Mouse (Mus musculus) splenic B cell, adult 2 months (primary cell): ENCODE measurements around the gene Atg4b.
"Not testable (repeated sequence)": the region's sequence is repeated elsewhere in the genome, so short reads cannot be mapped to it uniquely, and the experiment has no call there.

Experiments used
- DNase-seq: peaks from one replicate; pipeline ENCODE4 v3.0.0-alpha.2; 2011; ENCODE audit warnings: low read depth, low spot score
- H3K27me3 ChIP-seq: 2 replicates; pipeline ENCODE4 v1.6.1; 2012; ENCODE audit warnings: mild to moderate bottlenecking, low read length, moderate library complexity, mixed read lengths; ENCODE audit not compliant: control insufficient read depth, poor library complexity, insufficient read depth, severe bottlenecking
- H3K36me3 ChIP-seq: 2 replicates; pipeline ENCODE4 v1.6.1; 2012; ENCODE audit warnings: mild to moderate bottlenecking, low read length, moderate library complexity, mixed read lengths; ENCODE audit not compliant: control insufficient read depth, poor library complexity, insufficient read depth, severe bottlenecking

Atg4b gene

GRCm38 (mm10) chr1:93817823-93818532 is 66.7 kb downstream of the Atg4b start:
- no peak for DNase-seq
- H3K36me3 ChIP-seq, result peaks cover 12% of the 10 kb centered on the region

GRCm38 (mm10) chr1:93818722-93819121 is 67.4 kb downstream of the Atg4b start:
- DNase-seq, result no peak
- Histone ChIP-seq H3K36me3 (peaks cover 10% of the 10 kb centered on the region; the same call in 1 of the 2 replicates), H3K27me3 (no peaks in the 10 kb centered on the region)

More at GRCm38 (mm10) chr1:93817823-93818532, 66.7 kb downstream of the Atg4b start:
- H3K27me3 ChIP-seq, result no peaks in the 10 kb centered on the region

GRCm38 (mm10) chr1:93823796-93824495 is 72.6 kb downstream of the Atg4b start:
- no peak for DNase-seq

GRCm38 (mm10) chr1:93824609-93825008 is 73.3 kb downstream of the Atg4b start, which contains the start of gene D2hgdh:
TSS of gene D2hgdh (plus strand) at chr1:93824909.
- no peak for DNase-seq
- Histone ChIP-seq H3K27me3 (no peaks in the 10 kb centered on the region), H3K36me3 (peaks cover 2% of the 10 kb centered on the region; the same call in 1 of the 2 replicates)

More at GRCm38 (mm10) chr1:93823796-93824495, 72.6 kb downstream of the Atg4b start:
- peaks cover 5% of the 10 kb centered on the region; the same call in 1 of the 2 replicates for H3K36me3 ChIP-seq
- H3K27me3 ChIP-seq, result no peaks in the 10 kb centered on the region

GRCm38 (mm10) chr1:93825105-93825674 is 73.9 kb downstream of the Atg4b start:
- Histone ChIP-seq H3K27me3 (no peaks in the 10 kb centered on the region), H3K36me3 (no peaks in the 10 kb centered on the region)
- DNase-seq, result peak; percentile 99

- Histone ChIP-seq H3K36me3 (no peaks in the 10 kb centered on the region), H3K27me3 (no peaks in the 10 kb centered on the region)
- no peak for DNase-seq
These were observed 74.7 kb downstream of the Atg4b start for GRCm38 (mm10) chr1:93825771-93826539.

- no peaks in the 10 kb centered on the region for H3K27me3 ChIP-seq
- DNase-seq, result no peak
- H3K36me3 ChIP-seq, result no peaks in the 10 kb centered on the region
These were observed 75.2 kb downstream of the Atg4b start for GRCm38 (mm10) chr1:93826540-93826835.

- H3K27me3 ChIP-seq, H3K36me3 ChIP-seq, DNase-seq: not testable (repeated sequence)
These were observed 81.6 kb downstream of the Atg4b start for GRCm38 (mm10) chr1:93832754-93833360.

GRCm38 (mm10) chr1:93834671-93835150 is 83.4 kb downstream of the Atg4b start:
- H3K36me3 ChIP-seq, result peaks cover 7% of the 10 kb centered on the region
- H3K27me3 ChIP-seq, result no peaks in the 10 kb centered on the region
- no peak for DNase-seq

- no peak for DNase-seq
- H3K27me3 ChIP-seq, result no peaks in the 10 kb centered on the region
- H3K36me3 ChIP-seq, result peaks cover 7% of the 10 kb centered on the region
These were observed 83.9 kb downstream of the Atg4b start for GRCm38 (mm10) chr1:93835211-93835610.

- Histone ChIP-seq H3K36me3 (peaks cover 7% of the 10 kb centered on the region), H3K27me3 (no peaks in the 10 kb centered on the region)
- DNase-seq, result no peak
These were observed 84.7 kb downstream of the Atg4b start for GRCm38 (mm10) chr1:93835876-93836531.

- Histone ChIP-seq H3K27me3 (no peaks in the 10 kb centered on the region), H3K36me3 (peaks cover 7% of the 10 kb centered on the region)
- no peak for DNase-seq
These were observed 85.2 kb downstream of the Atg4b start for GRCm38 (mm10) chr1:93836532-93836913.

- no peaks in the 10 kb centered on the region for H3K27me3 ChIP-seq
- no peak for DNase-seq
These were observed 86.0 kb downstream of the Atg4b start for GRCm38 (mm10) chr1:93837335-93837734.

GRCm38 (mm10) chr1:93838569-93838968 is 87.3 kb downstream of the Atg4b start:
- DNase-seq, H3K36me3 ChIP-seq, H3K27me3 ChIP-seq: not testable (repeated sequence)

More at GRCm38 (mm10) chr1:93837335-93837734, 86.0 kb downstream of the Atg4b start:
- H3K36me3 ChIP-seq, result peaks cover 7% of the 10 kb centered on the region
